Mouse (Mus musculus) limb, embryonic 12.5 days (tissue): Measurements from ENCODE around the gene Adad2. TPM values are rescaled to one million over a fixed set of nuclear protein-coding genes. Genes with fewer than 3 reads are reported as not detected.

Source experiments
- ATAC-seq: fragments of 200-750 bp; cut with Nextera tagmentation; 2 replicates; pipeline ENCODE4 v1.8.0; 2017; ENCODE audit warnings: low read depth, moderate TSS enrichment; ENCODE audit not compliant: insufficient number of reproducible peaks, insufficient read depth, low FRiP score, low TSS enrichment
- H3K27ac ChIP-seq: fragments of 300-500 bp; sonication (generic); 2 replicates; pipeline ENCODE4 v1.5.1; 2016; ENCODE audit warnings: mild to moderate bottlenecking, moderate library complexity
- H3K27me3 ChIP-seq: fragments of 300-500 bp; sonication (generic); 2 replicates; pipeline ENCODE4 v1.6.1; 2016; ENCODE audit warnings: mild to moderate bottlenecking, moderate library complexity
- H3K36me3 ChIP-seq: fragments of 300-500 bp; sonication (generic); 2 replicates; pipeline ENCODE4 v1.6.1; 2016; ENCODE audit warnings: mild to moderate bottlenecking, moderate library complexity
- H3K4me1 ChIP-seq: fragments of 300-500 bp; sonication (generic); replicated peaks from 2 replicates; pipeline ENCODE4 v1.6.1; 2016
- H3K4me2 ChIP-seq: fragments of 300-500 bp; sonication (generic); 2 replicates; pipeline ENCODE4 v1.6.1; 2016; ENCODE audit warnings: mild to moderate bottlenecking, moderate library complexity
- H3K4me3 ChIP-seq: fragments of 300-500 bp; sonication (generic); replicated peaks from 2 replicates; pipeline ENCODE4 v1.5.1; 2016; ENCODE audit warnings: mild to moderate bottlenecking
- H3K9ac ChIP-seq: fragments of 300-500 bp; sonication (generic); replicated peaks from 2 replicates; pipeline ENCODE4 v1.6.1; 2016; ENCODE audit warnings: mild to moderate bottlenecking, moderate library complexity
- H3K9me3 ChIP-seq: fragments of 300-500 bp; sonication (generic); 2 replicates; pipeline ENCODE4 v1.6.1; 2016; ENCODE audit warnings: mild to moderate bottlenecking, moderate library complexity
- WGBS: fragments of 180-500 bp; shearing (Covaris S2); methylation state at CpG from one replicate; pipeline ENCODE4 v1.1.7; 2016; 5-methylcytosine and 5-hydroxymethylcytosine counted together
- polyA plus RNA-seq: library from polyadenylated mRNA; unstranded; fragments of >200 nt; fragmentation: Nextera tagmentation; extraction: Ambion mirVana; gene quantifications from 2 replicates; pipeline ENCODE4 v1.2.1, GENCODE M21; 2016

Gene Adad2
- polyA plus RNA-seq, 1 experiment from 2014 or later, result 0.41 TPM

GRCm38 (mm10) chr8:119641058-119641457, 28.5 kb downstream of the Adad2 start:
- ATAC-seq, result no peak
- Histone ChIP-seq H3K27ac (no peak overlapping the region), H3K27me3 (peaks cover 4% of the 10 kb centered on the region), H3K4me3 (no peak overlapping the region), H3K4me1 (peaks cover 16% of the 10 kb centered on the region; the same call in 1 of the 2 replicates), H3K4me2 (no peak overlapping the region), H3K9me3 (no peaks in the 10 kb centered on the region), H3K36me3 (no peaks in the 10 kb centered on the region), H3K9ac (no peak overlapping the region)
- 81% methylated on average over 5 of the region's 5 CpGs for whole genome bisulfite sequencing

GRCm38 (mm10) chr8:119642960-119643359, 30.4 kb downstream of the Adad2 start:
- no peaks in the 10 kb centered on the region; the same call in 1 of the 2 replicates for H3K27me3 ChIP-seq
- 94% methylated on average over 1 of the region's 1 CpGs for WGBS
- H3K36me3 ChIP-seq, result no peaks in the 10 kb centered on the region
- H3K4me3 ChIP-seq, result no peak overlapping the region
- no peak overlapping the region for H3K9ac ChIP-seq
- no peak overlapping the region for H3K4me2 ChIP-seq
- no peaks in the 10 kb centered on the region for H3K9me3 ChIP-seq
- H3K27ac ChIP-seq, result no peak overlapping the region
- ATAC-seq, result no peak
- peaks cover 10% of the 10 kb centered on the region; the same call in 1 of the 2 replicates for H3K4me1 ChIP-seq

GRCm38 (mm10) chr8:119644429-119644960, 31.9 kb downstream of the Adad2 start:
- Histone ChIP-seq H3K4me3 (no peak overlapping the region), H3K27ac (no peak overlapping the region), H3K4me2 (no peak overlapping the region), H3K9me3 (no peaks in the 10 kb centered on the region), H3K27me3 (no peaks in the 10 kb centered on the region; the same call in 1 of the 2 replicates), H3K36me3 (no peaks in the 10 kb centered on the region), H3K9ac (no peak overlapping the region), H3K4me1 (peaks cover 10% of the 10 kb centered on the region; the same call in 1 of the 2 replicates)
- 49% methylated on average over 17 of the region's 17 CpGs for whole genome bisulfite sequencing
- no peak for ATAC-seq

- no peak for ATAC-seq
- no peaks in the 10 kb centered on the region; the same call in 1 of the 2 replicates for H3K27me3 ChIP-seq
- H3K27ac ChIP-seq, result no peak overlapping the region
- H3K4me2 ChIP-seq, result no peak overlapping the region
- H3K4me1 ChIP-seq, result peaks cover 11% of the 10 kb centered on the region; the same call in 1 of the 2 replicates
- no peaks in the 10 kb centered on the region for H3K9me3 ChIP-seq
- no peaks in the 10 kb centered on the region for H3K36me3 ChIP-seq
- no peak overlapping the region for H3K4me3 ChIP-seq
- 63% methylated on average over 18 of the region's 18 CpGs for WGBS
- H3K9ac ChIP-seq, result no peak overlapping the region
These were observed 32.5 kb downstream of the Adad2 start for GRCm38 (mm10) chr8:119644981-119645597.

GRCm38 (mm10) chr8:119646197-119646596, 33.6 kb downstream of the Adad2 start:
- Histone ChIP-seq H3K27ac (no peak overlapping the region), H3K4me2 (no peak overlapping the region), H3K36me3 (no peaks in the 10 kb centered on the region), H3K4me3 (no peak overlapping the region), H3K27me3 (no peaks in the 10 kb centered on the region; the same call in 1 of the 2 replicates), H3K9me3 (no peaks in the 10 kb centered on the region), H3K4me1 (peaks cover 16% of the 10 kb centered on the region; the same call in 1 of the 2 replicates), H3K9ac (no peak overlapping the region)
- no peak for ATAC-seq
- WGBS, result 72% methylated on average over 3 of the region's 3 CpGs

GRCm38 (mm10) chr8:119646846-119647245, 34.3 kb downstream of the Adad2 start:
- Histone ChIP-seq H3K4me3 (no peak overlapping the region), H3K27ac (no peak overlapping the region), H3K36me3 (no peaks in the 10 kb centered on the region), H3K9ac (no peak overlapping the region), H3K4me1 (peaks cover 22% of the 10 kb centered on the region), H3K27me3 (no peaks in the 10 kb centered on the region; the same call in 1 of the 2 replicates), H3K4me2 (no peak overlapping the region), H3K9me3 (no peaks in the 10 kb centered on the region)
- ATAC-seq, result no peak
- 85% methylated on average over 7 of the region's 7 CpGs for WGBS

- Histone ChIP-seq H3K36me3 (no peaks in the 10 kb centered on the region), H3K4me2 (no peak overlapping the region), H3K9me3 (no peaks in the 10 kb centered on the region), H3K27me3 (no peaks in the 10 kb centered on the region), H3K4me1 (peaks cover 22% of the 10 kb centered on the region), H3K9ac (no peak overlapping the region), H3K4me3 (no peak overlapping the region), H3K27ac (peak overlapping the region; percentile 41; the same call in 1 of the 2 replicates)
- 0 out of 2 replicates have a peak, but pooled peaks have one; percentile 22 for ATAC-seq
- 4% methylated on average over 2 of the region's 2 CpGs for WGBS
These were observed 38.8 kb downstream of the Adad2 start for GRCm38 (mm10) chr8:119651324-119651723.

- WGBS, result 52% methylated on average over 5 of the region's 5 CpGs
- no peaks in the 10 kb centered on the region for H3K27me3 ChIP-seq
- no peak overlapping the region for H3K9ac ChIP-seq
- H3K36me3 ChIP-seq, result no peaks in the 10 kb centered on the region
- H3K27ac ChIP-seq, result no peak overlapping the region
- peaks cover 16% of the 10 kb centered on the region for H3K4me1 ChIP-seq
- no peak overlapping the region for H3K4me2 ChIP-seq
- no peak overlapping the region for H3K4me3 ChIP-seq
- ATAC-seq, result no peak
- no peaks in the 10 kb centered on the region for H3K9me3 ChIP-seq
These were observed 44.3 kb downstream of the Adad2 start for GRCm38 (mm10) chr8:119656709-119657464.

- no peaks in the 10 kb centered on the region for H3K9me3 ChIP-seq
- no peak overlapping the region for H3K4me3 ChIP-seq
- 0 out of 2 replicates have a peak, but pooled peaks have one; percentile 23 for ATAC-seq
- no peaks in the 10 kb centered on the region for H3K36me3 ChIP-seq
- no peak overlapping the region for H3K27ac ChIP-seq
- peaks cover 3% of the 10 kb centered on the region; the same call in 1 of the 2 replicates for H3K27me3 ChIP-seq
- H3K4me1 ChIP-seq, result peaks cover 7% of the 10 kb centered on the region
- 5% methylated on average over 9 of the region's 9 CpGs for WGBS
- peak overlapping the region; percentile 12; the same call in 1 of the 2 replicates for H3K9ac ChIP-seq
- no peak overlapping the region for H3K4me2 ChIP-seq
These were observed 48.5 kb downstream of the Adad2 start for GRCm38 (mm10) chr8:119661081-119661480.

- 82% methylated on average over 6 of the region's 6 CpGs for WGBS
- H3K36me3 ChIP-seq, result no peaks in the 10 kb centered on the region
- H3K27ac ChIP-seq, result no peak overlapping the region
- no peak for ATAC-seq
- no peak overlapping the region for H3K4me3 ChIP-seq
- peaks cover 11% of the 10 kb centered on the region for H3K4me1 ChIP-seq
- H3K4me2 ChIP-seq, result no peak overlapping the region
- no peaks in the 10 kb centered on the region for H3K9me3 ChIP-seq
- H3K9ac ChIP-seq, result no peak overlapping the region
- H3K27me3 ChIP-seq, result peaks cover 9% of the 10 kb centered on the region
These were observed 49.3 kb downstream of the Adad2 start for GRCm38 (mm10) chr8:119661892-119662291.

GRCm38 (mm10) chr8:119663440-119663839, 50.9 kb downstream of the Adad2 start:
- H3K27ac ChIP-seq, result no peak overlapping the region
- no peak for ATAC-seq
- 64% methylated on average over 11 of the region's 11 CpGs for WGBS
- H3K9me3 ChIP-seq, result no peaks in the 10 kb centered on the region
- H3K27me3 ChIP-seq, result peaks cover 20% of the 10 kb centered on the region
- no peak overlapping the region for H3K4me2 ChIP-seq
- no peaks in the 10 kb centered on the region for H3K36me3 ChIP-seq
- H3K4me1 ChIP-seq, result peaks cover 11% of the 10 kb centered on the region
- H3K4me3 ChIP-seq, result no peak overlapping the region
- H3K9ac ChIP-seq, result no peak overlapping the region
